Mouse (Mus musculus) CH12.LX (cell line): ENCODE results near the gene Nynrin.

Experiments used
- POLR2A ChIP-seq: IDR thresholded peaks from 2 replicates; pipeline ENCODE4 v1.6.1; 2011; ENCODE audit warnings: low read depth, mild to moderate bottlenecking, improper control_type of control experiment, low read length
- TCF12 ChIP-seq: IDR thresholded peaks from 2 replicates; pipeline ENCODE4 v1.6.1; 2014; ENCODE audit warnings: low read depth, mild to moderate bottlenecking, inconsistent platforms, low read length, improper control_type of control experiment
- ZNF384 ChIP-seq: IDR thresholded peaks from 2 replicates; pipeline ENCODE4 v1.6.1; 2012; ENCODE audit warnings: low read depth, low read length, improper control_type of control experiment, inconsistent platforms

DNA sequence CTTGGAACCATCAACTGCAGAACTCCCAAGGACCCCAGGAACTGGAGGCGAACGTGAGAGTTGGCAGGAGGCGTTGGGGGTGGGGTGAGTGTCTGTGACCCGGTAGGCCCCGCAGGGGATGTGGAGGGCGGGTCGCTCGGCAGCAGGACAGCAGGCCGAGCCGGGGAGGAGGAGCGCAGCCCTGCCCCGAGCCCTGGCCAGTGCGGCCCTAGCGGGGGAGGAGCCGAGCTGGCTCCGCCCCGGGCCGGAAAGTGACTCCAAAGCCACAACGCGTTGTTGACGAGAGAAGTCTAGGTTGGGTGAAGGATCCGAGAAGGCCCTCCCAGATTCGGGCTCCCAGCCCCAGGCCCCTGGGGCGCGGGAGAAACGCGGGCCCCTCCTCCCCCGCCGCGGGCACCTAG lies 30.9 kb downstream of the Nynrin start, which contains the start of gene Khnyn:
- TF ChIP-seq ZNF384 (no peak), TCF12 (peak; percentile 41; the same call in 1 of the 2 replicates), POLR2A (peak; percentile 67)
